Mouse (Mus musculus) midbrain, postnatal 0 days (tissue): Measurements from ENCODE around the gene Gm20388. TPM values are rescaled to one million over a fixed set of nuclear protein-coding genes. Genes with fewer than 3 reads are reported as not detected.

Experiments used
- ATAC-seq: fragments of 200-750 bp; cut with Nextera tagmentation; 2 replicates; pipeline ENCODE4 v1.8.0; 2017; ENCODE audit warnings: moderate number of reproducible peaks, mild to moderate bottlenecking, moderate TSS enrichment, moderate library complexity; ENCODE audit not compliant: low FRiP score
- DNase-seq: peaks from one replicate; pipeline ENCODE4 v3.0.0-alpha.2; 2015; ENCODE audit warnings: low spot score
- H3K27ac ChIP-seq: fragments of 300-500 bp; sonication (generic); 2 replicates; pipeline ENCODE4 v1.5.1; 2014; ENCODE audit warnings: low read depth, mild to moderate bottlenecking, low read length, mixed read lengths
- H3K27me3 ChIP-seq: fragments of 300-500 bp; sonication (generic); 2 replicates; pipeline ENCODE4 v1.6.1; 2014; ENCODE audit warnings: low read length, control low read depth, mixed read lengths; ENCODE audit not compliant: insufficient read depth
- H3K36me3 ChIP-seq: fragments of 300-500 bp; sonication (generic); 2 replicates; pipeline ENCODE4 v1.6.1; 2014; ENCODE audit warnings: low read length, control low read depth, mixed read lengths; ENCODE audit not compliant: insufficient read depth
- H3K4me1 ChIP-seq: fragments of 300-500 bp; sonication (generic); 2 replicates; pipeline ENCODE4 v1.6.1; 2014; ENCODE audit warnings: mild to moderate bottlenecking, control low read depth, antibody characterized with exemption, low read length, mixed read lengths; ENCODE audit not compliant: insufficient read depth
- H3K4me2 ChIP-seq: fragments of 300-500 bp; sonication (generic); 2 replicates; pipeline ENCODE4 v1.6.1; 2014; ENCODE audit warnings: low read depth, mild to moderate bottlenecking, low read length, mixed read lengths; ENCODE audit not compliant: poor library complexity, severe bottlenecking
- H3K4me3 ChIP-seq: fragments of 300-500 bp; sonication (generic); 2 replicates; pipeline ENCODE4 v1.5.1; 2014; ENCODE audit warnings: low read depth, mild to moderate bottlenecking, low read length, moderate library complexity
- H3K9ac ChIP-seq: fragments of 300-500 bp; sonication (generic); replicated peaks from 2 replicates; pipeline ENCODE4 v1.6.1; 2014; ENCODE audit warnings: mild to moderate bottlenecking, low read length, moderate library complexity, mixed read lengths; ENCODE audit not compliant: poor library complexity, severe bottlenecking
- H3K9me3 ChIP-seq: fragments of 300-500 bp; sonication (generic); 2 replicates; pipeline ENCODE4 v1.6.1; 2016; ENCODE audit warnings: low read length, control low read depth
- CTCF ChIP-seq: IDR thresholded peaks from 2 replicates; pipeline ENCODE4 v1.5.1; 2016; ENCODE audit warnings: antibody characterized with exemption, mild to moderate bottlenecking
- WGBS: fragments of 180-500 bp; shearing (Covaris S2); extraction: QIAGEN DNeasy Blood & Tissue Kit; methylation state at CpG from one replicate; pipeline ENCODE4 v1.1.7; 2014; 5-methylcytosine and 5-hydroxymethylcytosine counted together
- polyA plus RNA-seq: library from polyadenylated mRNA; unstranded; fragments of >200 nt; fragmentation: Nextera tagmentation; extraction: Ambion mirVana; gene quantifications from 2 replicates; pipeline ENCODE4 v1.2.1, GENCODE M21; 2015
- total RNA-seq: library from RNA; depleted of rRNA; stranded (reverse); fragments of >200 nt; gene quantifications from 2 replicates; pipeline ENCODE4 v1.2.3, GENCODE M21; 2014

Gm20388 gene
- total and polyA plus RNA-seq, 2 experiments from 2014 or later = 74.2 TPM; not detected in 1

DNA sequence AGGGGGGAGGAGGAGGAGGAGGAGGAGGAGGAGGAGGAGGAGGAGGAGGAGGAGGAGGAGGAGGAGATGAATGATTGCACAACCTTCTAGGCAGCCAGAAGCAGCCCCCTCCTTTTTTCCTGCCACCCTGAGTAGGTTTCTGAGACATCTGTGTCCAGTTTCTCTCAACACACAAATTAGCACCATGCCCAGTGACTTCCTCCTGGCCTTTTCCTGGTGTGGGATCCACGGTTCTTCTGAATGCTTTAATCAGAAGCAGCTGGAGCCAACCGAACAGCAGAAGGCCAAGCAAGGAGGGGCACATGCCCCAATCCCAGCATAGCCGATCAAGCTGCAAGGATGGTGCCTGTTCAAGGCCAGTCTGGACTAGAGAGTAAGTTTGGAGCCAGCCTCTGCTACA, 3889.2 kb downstream of the Gm20388 start:
- H3K36me3 ChIP-seq = no peaks in the 10 kb centered on the region
- H3K4me2 ChIP-seq = no peak overlapping the region
- WGBS = 52% methylated on average over 3 of the region's 3 CpGs
- no peak overlapping the region for H3K4me3 ChIP-seq
- no peak overlapping the region for H3K27ac ChIP-seq
- H3K9ac ChIP-seq = no peak overlapping the region
- H3K4me1 ChIP-seq = no peaks in the 10 kb centered on the region
- no peak for TF ChIP-seq CTCF
- DNase-seq (no peak), ATAC-seq (no peak)
- H3K27me3 ChIP-seq = no peaks in the 10 kb centered on the region
- no peaks in the 10 kb centered on the region for H3K9me3 ChIP-seq

GRCm38 (mm10) chr8:123800867-123801266, 3890.2 kb downstream of the Gm20388 start:
- Histone ChIP-seq H3K27ac (no peak overlapping the region), H3K36me3 (no peaks in the 10 kb centered on the region), H3K9me3 (no peaks in the 10 kb centered on the region), H3K4me2 (no peak overlapping the region), H3K27me3 (no peaks in the 10 kb centered on the region), H3K4me1 (no peaks in the 10 kb centered on the region), H3K4me3 (no peak overlapping the region), H3K9ac (no peak overlapping the region)
- DNase-seq = no peak
- WGBS = 93% methylated on average over 7 of the region's 7 CpGs
- no peak for ATAC-seq
- 0 out of 2 replicates have a peak, but pooled peaks have one; percentile 15 for TF ChIP-seq CTCF

- TF ChIP-seq CTCF = no peak
- WGBS = 82% methylated on average over 2 of the region's 2 CpGs
- Histone ChIP-seq H3K9ac (no peak overlapping the region), H3K4me1 (no peaks in the 10 kb centered on the region), H3K36me3 (no peaks in the 10 kb centered on the region), H3K27ac (no peak overlapping the region), H3K4me2 (no peak overlapping the region), H3K27me3 (no peaks in the 10 kb centered on the region), H3K4me3 (no peak overlapping the region), H3K9me3 (no peaks in the 10 kb centered on the region)
- ATAC-seq (no peak), DNase-seq (no peak)
Measured at GRCm38 (mm10) chr8:123801538-123801937, 3890.9 kb downstream of the Gm20388 start.

DNA sequence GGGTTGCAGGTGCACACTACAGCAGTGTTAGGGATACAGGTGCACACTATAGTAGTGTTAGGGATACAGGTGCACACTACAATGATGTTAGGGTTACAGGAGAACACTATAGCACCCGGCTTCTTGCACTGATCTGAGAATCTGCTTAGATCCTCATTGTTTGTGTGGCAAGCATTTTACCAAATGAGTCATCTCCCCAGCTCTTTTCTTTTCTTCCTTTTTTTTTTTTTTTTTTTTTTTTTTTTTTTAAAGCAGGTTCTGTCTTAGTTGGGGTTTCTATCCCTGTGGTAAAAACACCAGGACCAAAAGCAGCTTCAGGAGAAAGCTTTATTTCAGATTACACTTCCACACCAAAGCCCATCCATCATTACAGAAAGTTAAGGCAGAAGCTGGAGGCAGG, 3893.0 kb downstream of the Gm20388 start:
- H3K4me1 ChIP-seq = peaks cover 10% of the 10 kb centered on the region
- no peak for ATAC-seq
- TF ChIP-seq CTCF = no peak
- H3K9me3 ChIP-seq = no peaks in the 10 kb centered on the region
- H3K4me2 ChIP-seq = no peak overlapping the region
- H3K4me3 ChIP-seq = no peak overlapping the region
- no peaks in the 10 kb centered on the region for H3K27me3 ChIP-seq
- H3K36me3 ChIP-seq = no peaks in the 10 kb centered on the region
- no peak for DNase-seq
- no peak overlapping the region for H3K9ac ChIP-seq
- H3K27ac ChIP-seq = no peak overlapping the region
- 63% methylated on average over 1 of the region's 1 CpGs for WGBS

- TF ChIP-seq CTCF = no peak
Measured at GRCm38 (mm10) chr8:123804586-123804985, 3893.9 kb downstream of the Gm20388 start.

DNA sequence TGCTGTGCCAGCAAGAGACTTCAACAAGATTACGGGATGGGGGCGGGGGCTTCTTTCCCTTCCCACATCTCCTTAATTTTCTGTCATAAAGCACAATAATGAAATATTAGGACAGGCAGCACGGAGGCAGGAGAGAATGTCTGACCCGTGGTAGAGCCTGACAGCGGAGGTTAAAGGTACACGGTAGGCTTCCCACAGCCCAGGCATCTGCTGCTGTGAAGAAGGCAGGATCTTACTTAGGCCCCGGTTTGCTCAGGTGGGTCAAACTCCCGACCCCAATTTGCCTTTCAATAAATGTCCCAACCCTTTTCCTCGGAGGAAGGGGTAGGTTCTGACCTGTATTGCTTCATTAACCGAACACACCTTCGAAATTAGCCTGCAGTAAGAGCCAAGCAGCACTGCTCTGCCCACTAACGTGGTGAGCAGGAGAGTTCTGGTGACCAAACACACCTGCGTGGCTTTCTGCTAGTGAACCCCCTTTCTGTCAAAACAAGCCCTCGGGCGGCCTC, 3894.6 kb downstream of the Gm20388 start:
- Histone ChIP-seq H3K4me2 (peak overlapping the region; percentile 80), H3K27ac (peak overlapping the region; percentile 88), H3K36me3 (no peaks in the 10 kb centered on the region), H3K4me3 (peak overlapping the region; percentile 78), H3K9me3 (no peaks in the 10 kb centered on the region), H3K27me3 (no peaks in the 10 kb centered on the region), H3K4me1 (peaks cover 10% of the 10 kb centered on the region), H3K9ac (peak overlapping the region; percentile 91)
- ATAC-seq (no peak), DNase-seq (no peak)
- TF ChIP-seq CTCF = no peak
- WGBS = 13% methylated on average over 15 of the region's 15 CpGs

More at GRCm38 (mm10) chr8:123804586-123804985, 3893.9 kb downstream of the Gm20388 start:
- Histone ChIP-seq H3K36me3 (no peaks in the 10 kb centered on the region), H3K9me3 (no peaks in the 10 kb centered on the region), H3K27me3 (no peaks in the 10 kb centered on the region), H3K4me2 (no peak overlapping the region), H3K4me1 (peaks cover 10% of the 10 kb centered on the region), H3K4me3 (no peak overlapping the region), H3K27ac (no peak overlapping the region), H3K9ac (no peak overlapping the region)
- ATAC-seq = no peak
- DNase-seq = no peak
- 88% methylated on average over 7 of the region's 7 CpGs for WGBS
